Comparison of ENCODE assay signal across 8 mouse cellular contexts in genomic region chr11:30771904-30772581, GRCm38 (mm10). TPM values are rescaled to one million over a fixed set of nuclear protein-coding genes. Genes with fewer than 3 reads are reported as not detected.
DNase-seq lines count a peak whose midpoint lies in the region; ATAC-seq and TF ChIP-seq lines count a peak whose summit lies in the region.

No protein-coding gene starts in this region.

- TF ChIP-seq POLR2A in limb, embryonic 14.5 days (IDR thresholded peaks at IDR 0.05; ENCODE audit: borderline replicate concordance, extremely low read depth, insufficient read depth, insufficient read length) = no peak

- DNase-seq in layer of hippocampus, adult 11-12 months (ENCODE audit: low spot score) = peak; percentile 40
- DNase-seq in layer of hippocampus, adult 9-10 months (ENCODE audit: low spot score) = no peak
- DNase-seq in embryo, embryonic 11 days = peak; percentile 78
- peak; percentile 21 to 61 for DNase-seq in gastrocnemius, postnatal 36 days
- peak; percentile 59 for DNase-seq in kidney, adult 11 months
- peak; percentile 54 for DNase-seq in limb, embryonic 14.5 days (ENCODE audit: low spot score)
- DNase-seq in spleen, postnatal 10 days (ENCODE audit: low spot score in 2 of 2) = peak; percentile 71 to 78

- no peaks in the 10 kb centered on the region for H3K36me3 ChIP-seq in limb, embryonic 14.5 days (ENCODE audit: control insufficient read depth, insufficient read depth, low read length)
- no peaks in the 10 kb centered on the region for H3K36me3 ChIP-seq in midbrain, embryonic 16.5 days (ENCODE audit: control insufficient read depth, insufficient read depth, low read length)

- intact Hi-C loops in gastrocnemius, postnatal 36 days (cut with DNase I) = no loop called here

- peaks cover 9% of the 10 kb centered on the region; the same call in 1 of the 2 replicates for H3K4me1 ChIP-seq in limb, embryonic 14.5 days (ENCODE audit: control insufficient read depth, insufficient read depth, low read length)
- peaks cover 24% of the 10 kb centered on the region for H3K4me1 ChIP-seq in midbrain, embryonic 16.5 days (ENCODE audit: control insufficient read depth, insufficient read depth, low read length)

- H3K9me3 ChIP-seq in limb, embryonic 14.5 days (ENCODE audit: control insufficient read depth, low read length) = no peaks in the 10 kb centered on the region
- no peaks in the 10 kb centered on the region for H3K9me3 ChIP-seq in midbrain, embryonic 16.5 days (replicated peaks; ENCODE audit: control insufficient read depth, low read length, poor library complexity, severe bottlenecking)

- H3K9ac ChIP-seq in limb, embryonic 14.5 days (ENCODE audit: low read depth, low read length, severe bottlenecking) = peak overlapping the region; percentile 98
- H3K9ac ChIP-seq in midbrain, embryonic 16.5 days (ENCODE audit: low read depth, low read length) = peak overlapping the region; percentile 90

- WGBS in limb, embryonic 14.5 days = under 1% methylated on average over 53 of the region's 64 CpGs
- under 1% methylated on average over 60 of the region's 64 CpGs for WGBS in midbrain, embryonic 16.5 days

- peak overlapping the region; percentile 75 for H3K4me3 ChIP-seq in limb, embryonic 14.5 days (replicated peaks; ENCODE audit: low read length)
- H3K4me3 ChIP-seq in midbrain, embryonic 16.5 days (ENCODE audit: low read depth, low read length) = peak overlapping the region; percentile 89

- H3K4me2 ChIP-seq in limb, embryonic 14.5 days (replicated peaks; ENCODE audit: low read depth, low read length, severe bottlenecking) = peak overlapping the region; percentile 75
- H3K4me2 ChIP-seq in midbrain, embryonic 16.5 days (ENCODE audit: low read length) = peak overlapping the region; percentile 83

- no peaks in the 10 kb centered on the region for H3K27me3 ChIP-seq in limb, embryonic 14.5 days (ENCODE audit: control insufficient read depth, insufficient read depth, low read length)
- H3K27me3 ChIP-seq in midbrain, embryonic 16.5 days (ENCODE audit: control insufficient read depth, insufficient read depth, low read depth, low read length) = no peaks in the 10 kb centered on the region

- ATAC-seq in limb, embryonic 14.5 days (ENCODE audit: low FRiP score, low read depth) = peak; percentile 77
- ATAC-seq in midbrain, embryonic 16.5 days = peak; percentile 82

- H3K27ac ChIP-seq in limb, embryonic 14.5 days (replicated peaks; ENCODE audit: low read depth, low read length) = peak overlapping the region; percentile 94
- peak overlapping the region; percentile 89 for H3K27ac ChIP-seq in midbrain, embryonic 16.5 days (ENCODE audit: low read length)

RNA-seq across cellular contexts. Expression of gene Psme4, which starts 0.5 kb away (rescaled TPM):
- total RNA-seq in gastrocnemius, postnatal 36 days (2021) = 100 to 1,000 TPM; 152 to 161 TPM
- polyA plus RNA-seq in limb, embryonic 14.5 days (2012; rRNA removed) = 43.7 and 46.1 TPM in 2 replicates
- polyA plus RNA-seq in limb, embryonic 14.5 days (2014; fragmentation: Nextera tagmentation; extraction: Ambion mirVana) = 28.6 and 31.3 TPM in 2 replicates
- polyA plus RNA-seq in midbrain, embryonic 16.5 days (2015; fragmentation: Nextera tagmentation; extraction: Ambion mirVana) = 12.7 and 12.8 TPM in 2 replicates
